Mouse (Mus musculus): Measurements from ENCODE around the gene Rhobtb1. TPM values are rescaled to one million over a fixed set of nuclear protein-coding genes. Genes with fewer than 3 reads are reported as not detected.

Rhobtb1 gene
- polyA plus RNA-seq, 1 experiment from 2014 or later = 19.3 TPM

- no peak overlapping the region for H3K4me3 ChIP-seq
- H3K27me3 ChIP-seq (replicated peaks; ENCODE audit: low read depth, poor library complexity, severe bottlenecking) = no peaks in the 10 kb centered on the region
- H3K36me3 ChIP-seq (replicated peaks) = no peaks in the 10 kb centered on the region
- no peaks in the 10 kb centered on the region for H3K9me3 ChIP-seq
- DNase-seq (ENCODE audit: low spot score) = no peak
- H3K4me1 ChIP-seq = 0 out of 2 replicates have a peak, but pooled peaks cover 6% of the 10 kb centered on the region
- no peak overlapping the region for H3K27ac ChIP-seq (replicated peaks)
Measured at GRCm38 (mm10) chr10:69134356-69134755, 16.9 kb upstream of the Rhobtb1 start.

GRCm38 (mm10) chr10:69136241-69136828 is 14.9 kb upstream of the Rhobtb1 start:
- H3K27ac ChIP-seq (replicated peaks) = no peak overlapping the region
- 67% methylated on average over 9 of the region's 9 CpGs for WGBS
- no peaks in the 10 kb centered on the region for H3K27me3 ChIP-seq (replicated peaks; ENCODE audit: low read depth, poor library complexity, severe bottlenecking)

GRCm38 (mm10) chr10:69149252-69149651 is 2.0 kb upstream of the Rhobtb1 start:
- no peaks in the 10 kb centered on the region for H3K4me1 ChIP-seq
- H3K9me3 ChIP-seq = no peaks in the 10 kb centered on the region
- H3K27me3 ChIP-seq (replicated peaks; ENCODE audit: low read depth, poor library complexity, severe bottlenecking) = no peaks in the 10 kb centered on the region
- no peak for DNase-seq (ENCODE audit: low spot score)
- no peaks in the 10 kb centered on the region for H3K36me3 ChIP-seq (replicated peaks)
- no peak overlapping the region for H3K27ac ChIP-seq (replicated peaks)
- WGBS = 90% methylated on average over 7 of the region's 7 CpGs
- H3K4me3 ChIP-seq = no peak overlapping the region

More at GRCm38 (mm10) chr10:69136241-69136828, 14.9 kb upstream of the Rhobtb1 start:
- Histone ChIP-seq H3K9me3 (no peaks in the 10 kb centered on the region), H3K4me3 (no peak overlapping the region), H3K4me1 (0 out of 2 replicates have a peak, but pooled peaks cover 6% of the 10 kb centered on the region), H3K36me3 (replicated peaks) (no peaks in the 10 kb centered on the region)
- no peak for DNase-seq (ENCODE audit: low spot score)

- DNase-seq (ENCODE audit: low spot score) = no peak
- no peak overlapping the region for H3K27ac ChIP-seq (replicated peaks)
- no peaks in the 10 kb centered on the region for H3K27me3 ChIP-seq (replicated peaks; ENCODE audit: low read depth, poor library complexity, severe bottlenecking)
- 82% methylated on average over 4 of the region's 4 CpGs for WGBS
- no peaks in the 10 kb centered on the region for H3K4me1 ChIP-seq
- H3K36me3 ChIP-seq (replicated peaks) = no peaks in the 10 kb centered on the region
- no peaks in the 10 kb centered on the region for H3K9me3 ChIP-seq
- no peak overlapping the region for H3K4me3 ChIP-seq
Measured at GRCm38 (mm10) chr10:69152971-69153370, 1.7 kb downstream of the Rhobtb1 start.

GRCm38 (mm10) chr10:69155428-69156175 is 4.4 kb downstream of the Rhobtb1 start:
- no peak for DNase-seq (ENCODE audit: low spot score)
- no peaks in the 10 kb centered on the region for H3K9me3 ChIP-seq
- no peaks in the 10 kb centered on the region for H3K36me3 ChIP-seq (replicated peaks)
- H3K27me3 ChIP-seq (replicated peaks; ENCODE audit: low read depth, poor library complexity, severe bottlenecking) = no peaks in the 10 kb centered on the region
- no peak overlapping the region for H3K4me3 ChIP-seq
- no peaks in the 10 kb centered on the region for H3K4me1 ChIP-seq
- WGBS = 85% methylated on average over 10 of the region's 10 CpGs
- no peak overlapping the region for H3K27ac ChIP-seq (replicated peaks)

GRCm38 (mm10) chr10:69156462-69156861 is 5.2 kb downstream of the Rhobtb1 start:
- Histone ChIP-seq H3K4me3 (no peak overlapping the region), H3K4me1 (no peaks in the 10 kb centered on the region), H3K9me3 (no peaks in the 10 kb centered on the region), H3K36me3 (replicated peaks) (no peaks in the 10 kb centered on the region), H3K27me3 (replicated peaks; ENCODE audit: low read depth, poor library complexity, severe bottlenecking) (no peaks in the 10 kb centered on the region), H3K27ac (replicated peaks) (no peak overlapping the region)
- WGBS = 68% methylated on average over 6 of the region's 6 CpGs
- no peak for DNase-seq (ENCODE audit: low spot score)

GRCm38 (mm10) chr10:69157471-69157870 is 6.2 kb downstream of the Rhobtb1 start:
- no peak for DNase-seq (ENCODE audit: low spot score)
- 82% methylated on average over 2 of the region's 2 CpGs for WGBS
- no peaks in the 10 kb centered on the region for H3K4me1 ChIP-seq

GRCm38 (mm10) chr10:69160877-69161276 is 9.6 kb downstream of the Rhobtb1 start:
- no peak for DNase-seq (ENCODE audit: low spot score)
- Histone ChIP-seq H3K36me3 (replicated peaks) (no peaks in the 10 kb centered on the region), H3K27me3 (replicated peaks; ENCODE audit: low read depth, poor library complexity, severe bottlenecking) (no peaks in the 10 kb centered on the region), H3K4me3 (no peak overlapping the region), H3K4me1 (no peaks in the 10 kb centered on the region), H3K9me3 (0 out of 2 replicates have a peak, but pooled peaks cover 3% of the 10 kb centered on the region), H3K27ac (replicated peaks) (no peak overlapping the region)
- 92% methylated on average over 2 of the region's 2 CpGs for WGBS

More at GRCm38 (mm10) chr10:69157471-69157870, 6.2 kb downstream of the Rhobtb1 start:
- Histone ChIP-seq H3K4me3 (no peak overlapping the region), H3K27me3 (replicated peaks; ENCODE audit: low read depth, poor library complexity, severe bottlenecking) (no peaks in the 10 kb centered on the region), H3K27ac (replicated peaks) (no peak overlapping the region), H3K9me3 (no peaks in the 10 kb centered on the region), H3K36me3 (replicated peaks) (no peaks in the 10 kb centered on the region)

- no peaks in the 10 kb centered on the region for H3K4me1 ChIP-seq
- no peak overlapping the region for H3K27ac ChIP-seq (replicated peaks)
- H3K4me3 ChIP-seq = no peak overlapping the region
- no peaks in the 10 kb centered on the region for H3K36me3 ChIP-seq (replicated peaks)
- 0 out of 2 replicates have a peak, but pooled peaks cover 3% of the 10 kb centered on the region for H3K9me3 ChIP-seq
- WGBS = 89% methylated on average over 3 of the region's 3 CpGs
- H3K27me3 ChIP-seq (replicated peaks; ENCODE audit: low read depth, poor library complexity, severe bottlenecking) = no peaks in the 10 kb centered on the region
- no peak for DNase-seq (ENCODE audit: low spot score)
Measured at GRCm38 (mm10) chr10:69161503-69161902, 10.3 kb downstream of the Rhobtb1 start.

GRCm38 (mm10) chr10:69162577-69162976 is 11.3 kb downstream of the Rhobtb1 start:
- H3K9me3 ChIP-seq = 0 out of 2 replicates have a peak, but pooled peaks cover 3% of the 10 kb centered on the region
- no peaks in the 10 kb centered on the region for H3K36me3 ChIP-seq (replicated peaks)
- no peaks in the 10 kb centered on the region for H3K4me1 ChIP-seq
- H3K27ac ChIP-seq (replicated peaks) = no peak overlapping the region
- no peak for DNase-seq (ENCODE audit: low spot score)
- 82% methylated on average over 5 of the region's 5 CpGs for WGBS
- H3K27me3 ChIP-seq (replicated peaks; ENCODE audit: low read depth, poor library complexity, severe bottlenecking) = no peaks in the 10 kb centered on the region
- no peak overlapping the region for H3K4me3 ChIP-seq

- Histone ChIP-seq H3K27ac (replicated peaks) (no peak overlapping the region), H3K36me3 (replicated peaks) (no peaks in the 10 kb centered on the region), H3K4me1 (no peaks in the 10 kb centered on the region), H3K9me3 (0 out of 2 replicates have a peak, but pooled peaks cover 3% of the 10 kb centered on the region), H3K4me3 (no peak overlapping the region), H3K27me3 (replicated peaks; ENCODE audit: low read depth, poor library complexity, severe bottlenecking) (no peaks in the 10 kb centered on the region)
- no peak for DNase-seq (ENCODE audit: low spot score)
- 89% methylated on average over 5 of the region's 5 CpGs for WGBS
Measured at GRCm38 (mm10) chr10:69163216-69163615, 12.0 kb downstream of the Rhobtb1 start.

- H3K9me3 ChIP-seq = 0 out of 2 replicates have a peak, but pooled peaks cover 3% of the 10 kb centered on the region
- no peak for DNase-seq (ENCODE audit: low spot score)
- 59% methylated on average over 7 of the region's 7 CpGs for WGBS
- no peaks in the 10 kb centered on the region for H3K4me1 ChIP-seq
- no peaks in the 10 kb centered on the region for H3K27me3 ChIP-seq (replicated peaks; ENCODE audit: low read depth, poor library complexity, severe bottlenecking)
- no peak overlapping the region for H3K27ac ChIP-seq (replicated peaks)
- no peaks in the 10 kb centered on the region for H3K36me3 ChIP-seq (replicated peaks)
- no peak overlapping the region for H3K4me3 ChIP-seq
Measured at GRCm38 (mm10) chr10:69165125-69165524, 13.9 kb downstream of the Rhobtb1 start.

GRCm38 (mm10) chr10:69165847-69166246 is 14.6 kb downstream of the Rhobtb1 start:
- no peak overlapping the region for H3K4me3 ChIP-seq
- WGBS = 90% methylated on average over 3 of the region's 3 CpGs
- no peaks in the 10 kb centered on the region for H3K36me3 ChIP-seq (replicated peaks)
- H3K9me3 ChIP-seq = 0 out of 2 replicates have a peak, but pooled peaks cover 3% of the 10 kb centered on the region
- DNase-seq (ENCODE audit: low spot score) = no peak
- no peak overlapping the region for H3K27ac ChIP-seq (replicated peaks)
- no peaks in the 10 kb centered on the region for H3K27me3 ChIP-seq (replicated peaks; ENCODE audit: low read depth, poor library complexity, severe bottlenecking)
- no peaks in the 10 kb centered on the region for H3K4me1 ChIP-seq

Measured in embryonic facial prominence, embryonic 10.5 days (tissue).